In genomic region chr14:119012607-119013431, GRCm38 (mm10) we compare ENCODE assay signal across 9 mouse cellular contexts.
DNase-seq lines count a peak whose midpoint lies in the region; ATAC-seq lines count a peak whose summit lies in the region.
"Had no signal": no experiment of that assay in that cellular context is flagged by ENCODE, and none has a peak within 500 bp of the region (broad histone marks: within the 10 kb centered on the region; RNA-seq: fewer than 3 reads in every experiment).

No protein-coding gene starts in this region.

- H3K27me3 ChIP-seq in embryonic facial prominence, embryonic 11.5 days (ENCODE audit: control insufficient read depth, insufficient read depth, low read length), result no peaks in the 10 kb centered on the region
- H3K27me3 ChIP-seq: lung, embryonic 15.5 days had no signal

- DNase-seq in ovary, postnatal 36 days (ENCODE audit: low spot score), result peak; percentile 38
- DNase-seq in ovary, postnatal 14 days (ENCODE audit: low spot score), result no peak
- DNase-seq in embryonic facial prominence, embryonic 11.5 days (ENCODE audit: low spot score), result peak; percentile 62
- DNase-seq in heart, postnatal 4 days, result peak; percentile 49
- DNase-seq in layer of hippocampus, postnatal 10 days (ENCODE audit: low spot score in 2 of 2), result peak; percentile 52 to 74
- DNase-seq in right cerebral cortex, postnatal 10 days (ENCODE audit: low spot score in 2 of 2), result peak; percentile 85 to 87
- no peak for DNase-seq in adipocyte (ENCODE audit: low spot score)

- whole genome bisulfite sequencing in embryonic facial prominence, embryonic 11.5 days, result 57% methylated on average over 23 of the region's 23 CpGs

- H3K27ac ChIP-seq in embryonic facial prominence, embryonic 11.5 days (replicated peaks; ENCODE audit: low read depth, low read length), result no peak overlapping the region
- H3K27ac ChIP-seq: lung, embryonic 15.5 days had no signal

- H3K9me3 ChIP-seq in embryonic facial prominence, embryonic 11.5 days (replicated peaks; ENCODE audit: control insufficient read depth, low read length), result no peaks in the 10 kb centered on the region
- H3K9me3 ChIP-seq: lung, embryonic 15.5 days had no signal

- no peaks in the 10 kb centered on the region; the same call in 1 of the 2 replicates for H3K36me3 ChIP-seq in embryonic facial prominence, embryonic 11.5 days (replicated peaks; ENCODE audit: control insufficient read depth, insufficient read depth, low read depth, low read length)

- ATAC-seq in embryonic facial prominence, embryonic 11.5 days (replicated peaks; ENCODE audit: insufficient number of reproducible peaks, low FRiP score, low TSS enrichment, low read depth), result peak; percentile 59; the same call in 1 of the 2 replicates
- ATAC-seq in megakaryocyte, adult 5-6 weeks (ENCODE audit: poor library complexity, severe bottlenecking), result peak; percentile 30; the same call in 1 of the 2 replicates

- H3K9ac ChIP-seq in embryonic facial prominence, embryonic 11.5 days (replicated peaks; ENCODE audit: low read length), result no peak overlapping the region
- H3K9ac ChIP-seq: lung, embryonic 15.5 days had no signal

- no peaks in the 10 kb centered on the region for H3K4me1 ChIP-seq in embryonic facial prominence, embryonic 11.5 days (ENCODE audit: control insufficient read depth, insufficient read depth, low read length)

- H3K4me2 ChIP-seq in embryonic facial prominence, embryonic 11.5 days (ENCODE audit: low read depth, low read length), result no peak overlapping the region
- H3K4me2 ChIP-seq: lung, embryonic 15.5 days had no signal

- no peak overlapping the region for H3K4me3 ChIP-seq in embryonic facial prominence, embryonic 11.5 days (ENCODE audit: low read depth, low read length)
- H3K4me3 ChIP-seq: lung, embryonic 15.5 days had no signal

Comparison
In these comparisons a context has a peak if more than half of its experiments do, and no peak if none do; other contexts are left out.
1. DNase-seq: peak in ovary, postnatal 36 days (single experiment), embryonic facial prominence, embryonic 11.5 days (single experiment), heart, postnatal 4 days (single experiment), layer of hippocampus, postnatal 10 days (2 of 2) and right cerebral cortex, postnatal 10 days (2 of 2); none in ovary, postnatal 14 days (single experiment) and adipocyte (single experiment).